Mouse (Mus musculus) liver, adult 2 months (tissue): ENCODE measurements at regions not wholly inside any gene's neighbourhood (a gene's known extent, or its start where the extent isn't known, plus 50 kb on each side); places are given as distances from the start of the nearest gene placed in this dataset.

Experiments
- CTCF ChIP-seq: fragments of 200-500 bp; IDR thresholded peaks from 2 replicates; pipeline ENCODE4 v1.5.1; 2011; ENCODE audit warnings: low read depth, low read length, control low read depth
- POLR2A ChIP-seq: fragments of 200-500 bp; IDR thresholded peaks from 2 replicates; pipeline ENCODE4 v1.6.1; 2011; ENCODE audit warnings: low read length, control low read depth; ENCODE audit not compliant: insufficient read depth; ENCODE audit errors: extremely low read depth

- TF ChIP-seq CTCF (no peak), POLR2A (no peak)
Measured at GRCm38 (mm10) chr1:76705556-76705955, 809.3 kb downstream of the Epha4 start.
